Comparison of ENCODE assay signal across 18 mouse cellular contexts in the genomic region with DNA sequence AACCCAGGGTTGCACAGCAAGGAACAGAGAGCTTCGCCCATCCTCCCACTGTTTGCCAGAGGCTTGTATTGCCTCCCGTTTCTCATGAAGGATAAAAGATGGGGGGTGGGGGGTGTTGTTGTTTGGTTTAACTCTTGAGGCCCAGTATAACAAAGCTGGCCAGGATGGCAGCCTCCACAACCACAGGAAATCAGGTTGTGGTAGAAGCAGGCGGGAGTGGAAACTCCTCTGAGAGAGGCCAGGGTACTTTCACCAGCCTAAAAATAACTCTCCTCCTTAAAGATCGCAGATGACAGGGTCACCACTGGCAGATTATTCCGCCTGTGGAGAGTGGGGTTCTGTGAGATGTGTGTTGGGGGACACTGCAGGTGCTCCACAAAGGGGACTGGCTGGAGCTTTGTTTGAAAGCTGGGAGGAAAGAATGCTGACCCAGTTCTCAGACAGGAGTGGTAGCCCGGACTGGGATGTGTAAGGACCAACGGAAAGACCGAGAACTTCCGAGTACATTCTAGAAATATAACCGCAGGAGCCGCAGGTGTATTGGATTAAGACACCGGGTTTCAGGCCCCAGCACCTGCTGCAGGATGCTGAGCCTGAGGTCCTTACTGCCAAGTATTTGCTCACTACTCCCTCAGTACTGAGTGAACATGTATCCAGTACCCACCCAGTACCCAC. TPM values are rescaled to one million over a fixed set of nuclear protein-coding genes. Genes with fewer than 3 reads are reported as not detected.
DNase-seq lines count a peak whose midpoint lies in the region; ATAC-seq and TF ChIP-seq lines count a peak whose summit lies in the region.
"Had no signal": no experiment of that assay in that cellular context is flagged by ENCODE, and none has a peak within 500 bp of the region (broad histone marks: within the 10 kb centered on the region; RNA-seq: fewer than 3 reads in every experiment).

No protein-coding gene starts in this region.

- H3K4me1 ChIP-seq in midbrain, embryonic 10.5 days, result peaks cover 34% of the 10 kb centered on the region
- H3K4me1 ChIP-seq in midbrain, embryonic 14.5 days (ENCODE audit: control insufficient read depth, insufficient read depth, low read length), result peaks cover 7% of the 10 kb centered on the region
- H3K4me1 ChIP-seq in CH12.LX (ENCODE audit: control insufficient read depth in 1 of 2, insufficient read depth in 2 of 2), result peaks cover 11 to 43% of the 10 kb centered on the region in 2 experiments
- H3K4me1 ChIP-seq in limb, embryonic 10.5 days, result peaks cover 29% of the 10 kb centered on the region
- H3K4me1 ChIP-seq: megakaryocyte, embryonic 14.5 days had no signal

- no peak for TF ChIP-seq CTCF in CH12.LX (conservative IDR thresholded peaks at IDR 0.05 in 1 of 2, IDR thresholded peaks at IDR 0.05 in 1 of 2; ENCODE audit: low read depth in 2 of 2, low read length in 2 of 2)

- no peaks in the 10 kb centered on the region for H3K36me3 ChIP-seq in midbrain, embryonic 10.5 days
- no peaks in the 10 kb centered on the region for H3K36me3 ChIP-seq in midbrain, embryonic 14.5 days (ENCODE audit: control insufficient read depth, insufficient read depth, low read length)
- no peaks in the 10 kb centered on the region for H3K36me3 ChIP-seq in CH12.LX (replicated peaks in 1 of 2; ENCODE audit: control insufficient read depth in 1 of 2, insufficient read depth in 1 of 2, low read length in 1 of 2)
- H3K36me3 ChIP-seq in limb, embryonic 10.5 days, result no peaks in the 10 kb centered on the region
- H3K36me3 ChIP-seq: forebrain, embryonic 10.5 days; hindbrain, embryonic 15.5 days had no signal

- WGBS in midbrain, embryonic 10.5 days, result 77% methylated on average over 12 of the region's 12 CpGs
- WGBS in midbrain, embryonic 14.5 days, result 77% methylated on average over 12 of the region's 12 CpGs
- 72% methylated on average over 12 of the region's 12 CpGs for WGBS in limb, embryonic 10.5 days

- in situ Hi-C loops in CH12.LX (cut with MboI; ENCODE audit: low pct_ligation_motif_present, low pct_unique_long_range_greater_than_20kb, low sequenced_read_pairs), result no loop called here

- peaks cover 34% of the 10 kb centered on the region for H3K27me3 ChIP-seq in midbrain, embryonic 10.5 days (ENCODE audit: low read depth, poor library complexity, severe bottlenecking)
- peaks cover 8% of the 10 kb centered on the region; the same call in 1 of the 2 replicates for H3K27me3 ChIP-seq in midbrain, embryonic 14.5 days (ENCODE audit: control insufficient read depth, insufficient read depth, low read length)
- peaks cover 23% of the 10 kb centered on the region for H3K27me3 ChIP-seq in CH12.LX (replicated peaks)
- H3K27me3 ChIP-seq in limb, embryonic 10.5 days (ENCODE audit: low read depth, poor library complexity, severe bottlenecking), result 0 out of 2 replicates have a peak, but pooled peaks cover 4% of the 10 kb centered on the region
- H3K27me3 ChIP-seq: hindbrain, embryonic 15.5 days had no signal

- H3K27ac ChIP-seq in midbrain, embryonic 10.5 days (replicated peaks), result 0 out of 2 replicates have a peak overlapping the region, but pooled peaks have one; percentile 14
- no peak overlapping the region for H3K27ac ChIP-seq in midbrain, embryonic 14.5 days (replicated peaks; ENCODE audit: low read depth, low read length)
- H3K27ac ChIP-seq in CH12.LX (ENCODE audit: insufficient read depth, low read depth), result no peak overlapping the region
- H3K27ac ChIP-seq in limb, embryonic 10.5 days, result peak overlapping the region; percentile 23; the same call in 1 of the 2 replicates
- H3K27ac ChIP-seq: gastrocnemius, adult 2 months; hindbrain, embryonic 15.5 days; kidney, postnatal 0 days had no signal

- no peak for DNase-seq in midbrain, embryonic 10.5 days (ENCODE audit: low spot score)
- no peak for DNase-seq in midbrain, embryonic 14.5 days
- peak; percentile 69 for DNase-seq in CH12.LX (ENCODE audit: extremely low read depth)
- DNase-seq in limb, embryonic 10.5 days (ENCODE audit: low spot score), result no peak
- peak; percentile 54 to 64 for DNase-seq in thymus, postnatal 36 days
- DNase-seq in left cerebral cortex, postnatal 4 days, result no peak
- no peak for DNase-seq in kidney, postnatal 25 days
- DNase-seq: cerebellum, adult 8-10 months; gastrocnemius, adult 2 months; kidney, adult 18-20 months; lung, adult 18-20 months; lung, postnatal 14 days had no signal

- intact Hi-C loops in left cerebral cortex, postnatal 4 days (cut with DNase I), result no loop called here

- dilution Hi-C loops in CH12.LX (cut with MboI; ENCODE audit: extremely low pct_ligation_motif_present, extremely low pct_unique_long_range_greater_than_20kb, low sequenced_read_pairs), result no loop called here

- no peaks in the 10 kb centered on the region for H3K79me2 ChIP-seq in CH12.LX (replicated peaks; ENCODE audit: control insufficient read depth, extremely low read depth, insufficient read depth, poor library complexity, severe bottlenecking)

- no peak overlapping the region for H3K9ac ChIP-seq in midbrain, embryonic 14.5 days (replicated peaks; ENCODE audit: low read length)
- no peak overlapping the region for H3K9ac ChIP-seq in CH12.LX (ENCODE audit: insufficient read depth, low read depth)
- H3K9ac ChIP-seq: hindbrain, embryonic 15.5 days had no signal

- no peak overlapping the region for H3K4me2 ChIP-seq in midbrain, embryonic 14.5 days (ENCODE audit: low read length)
- peak overlapping the region; percentile 17 for H3K4me2 ChIP-seq in CH12.LX (ENCODE audit: insufficient read depth, low read depth, poor library complexity, severe bottlenecking)
- H3K4me2 ChIP-seq: hindbrain, embryonic 15.5 days; liver, embryonic 11.5 days had no signal

- no peak overlapping the region for H3K4me3 ChIP-seq in midbrain, embryonic 10.5 days
- no peak overlapping the region for H3K4me3 ChIP-seq in midbrain, embryonic 14.5 days (replicated peaks; ENCODE audit: low read depth, low read length)
- H3K4me3 ChIP-seq in CH12.LX (replicated peaks in 1 of 3; ENCODE audit: low read depth in 2 of 3, low read length in 2 of 3, poor library complexity in 1 of 3), result no peak overlapping the region
- no peak overlapping the region for H3K4me3 ChIP-seq in limb, embryonic 10.5 days
- H3K4me3 ChIP-seq: forebrain, embryonic 10.5 days; gastrocnemius, adult 2 months; hindbrain, embryonic 15.5 days; megakaryocyte, embryonic 14.5 days had no signal

- TF ChIP-seq EP300 in CH12.LX (IDR thresholded peaks at IDR 0.05; ENCODE audit: low read length), result peak; percentile 77

- no peaks in the 10 kb centered on the region for H3K9me3 ChIP-seq in midbrain, embryonic 10.5 days (replicated peaks)
- no peaks in the 10 kb centered on the region for H3K9me3 ChIP-seq in midbrain, embryonic 14.5 days (ENCODE audit: control insufficient read depth, low read length)
- H3K9me3 ChIP-seq in CH12.LX (replicated peaks; ENCODE audit: low read length), result no peaks in the 10 kb centered on the region
- H3K9me3 ChIP-seq in limb, embryonic 10.5 days (replicated peaks), result no peaks in the 10 kb centered on the region
- H3K9me3 ChIP-seq: forebrain, embryonic 10.5 days; hindbrain, embryonic 15.5 days; megakaryocyte, embryonic 14.5 days had no signal

- ATAC-seq in midbrain, embryonic 14.5 days (ENCODE audit: low FRiP score, low TSS enrichment), result no peak
- ATAC-seq: midbrain, embryonic 16.5 days had no signal

- no peak; the same call in 1 of the 2 replicates for TF ChIP-seq RAD21 in CH12.LX (IDR thresholded peaks at IDR 0.05; ENCODE audit: low read depth, low read length)

- no peak for TF ChIP-seq POLR2A in CH12.LX (IDR thresholded peaks at IDR 0.05; ENCODE audit: low read depth, low read length)

TF ChIP-seq in CH12.LX, 34 proteins besides CTCF, POLR2A, EP300 and RAD21 (continues in another document):
- TF ChIP-seq NRF1 (IDR thresholded peaks at IDR 0.05; ENCODE audit: low read depth, low read length) (no peak), HCFC1 (IDR thresholded peaks at IDR 0.05; ENCODE audit: low read depth, low read length) (no peak), MAFK (IDR thresholded peaks at IDR 0.05; ENCODE audit: insufficient replicate concordance, low read length) (peak; percentile 72), USF2 (conservative IDR thresholded peaks at IDR 0.05; ENCODE audit: low read depth, low read length) (no peak), NELFE (IDR thresholded peaks at IDR 0.05; ENCODE audit: low read depth, low read length) (no peak), E2F4 (IDR thresholded peaks at IDR 0.05; ENCODE audit: insufficient replicate concordance, low read depth, low read length) (no peak), MXI1 (IDR thresholded peaks at IDR 0.05; ENCODE audit: low read depth, low read length) (no peak), POLR2AphosphoS2 (IDR thresholded peaks at IDR 0.05; ENCODE audit: low read depth, low read length) (no peak), RCOR1 (conservative IDR thresholded peaks at IDR 0.05; ENCODE audit: low read depth, low read length) (no peak; the same call in 1 of the 2 replicates), ZC3H11A (IDR thresholded peaks at IDR 0.05; ENCODE audit: low read depth, low read length) (no peak), TBP (conservative IDR thresholded peaks at IDR 0.05; ENCODE audit: low read depth, low read length) (no peak), JUND (conservative IDR thresholded peaks at IDR 0.05; ENCODE audit: low read depth, low read length) (no peak), UBTF (IDR thresholded peaks at IDR 0.05; ENCODE audit: low read depth, low read length) (no peak), IRF4 (IDR thresholded peaks at IDR 0.05; ENCODE audit: low read depth, low read length) (peak; percentile 79), ZKSCAN1 (IDR thresholded peaks at IDR 0.05; ENCODE audit: borderline replicate concordance, low read depth, low read length) (no peak), MYC (IDR thresholded peaks at IDR 0.05; ENCODE audit: low read depth, low read length) (no peak)

RNA-seq across cellular contexts. Expression of a gene that starts 42.8 kb away (rescaled TPM):
- polyA plus RNA-seq in midbrain, embryonic 10.5 days (2016; fragmentation: Nextera tagmentation; extraction: Ambion mirVana), result 619 and 802 TPM in 2 replicates
- polyA plus RNA-seq in midbrain, embryonic 14.5 days (2014; fragmentation: Nextera tagmentation; extraction: Ambion mirVana), result 108 and 140 TPM in 2 replicates
- total RNA-seq in CH12.LX (2012; rRNA removed) (41.1 and 85.5 TPM in 2 replicates), CH12.LX (2014; rRNA removed) (96.0 and 116 TPM in 2 replicates)
- polyA plus RNA-seq in CH12.LX (2012; ENCODE audit: insufficient read length, low read depth), result 17.6 and 18.3 TPM in 2 replicates
- polyA plus RNA-seq in limb, embryonic 10.5 days (2016; fragmentation: Nextera tagmentation; extraction: Ambion mirVana), result 375 and 475 TPM in 2 replicates
- 10 to 100 TPM; 50.9 to 52.7 TPM for total RNA-seq in left cerebral cortex, postnatal 4 days (2021)

RNA-seq across cellular contexts. Expression of a gene that starts 47.3 kb away (rescaled TPM):
- polyA plus RNA-seq in midbrain, embryonic 10.5 days (2016; fragmentation: Nextera tagmentation; extraction: Ambion mirVana), result 407 and 486 TPM in 2 replicates
- 312 and 346 TPM in 2 replicates for polyA plus RNA-seq in midbrain, embryonic 14.5 days (2014; fragmentation: Nextera tagmentation; extraction: Ambion mirVana)
- total RNA-seq in CH12.LX (2012; rRNA removed) (2,513 and 2,636 TPM in 2 replicates), CH12.LX (2014; rRNA removed) (1,648 and 1,661 TPM in 2 replicates)
- polyA plus RNA-seq in CH12.LX (2012; ENCODE audit: insufficient read length, low read depth), result 1,170 and 1,488 TPM in 2 replicates
- polyA plus RNA-seq in limb, embryonic 10.5 days (2016; fragmentation: Nextera tagmentation; extraction: Ambion mirVana), result 510 and 589 TPM in 2 replicates
- 100 to 1,000 TPM; 347 to 361 TPM for total RNA-seq in left cerebral cortex, postnatal 4 days (2021)

Comparison
In these comparisons a context has a peak if more than half of its experiments do, and no peak if none do; other contexts are left out.
1. H3K27ac ChIP-seq: peak in midbrain, embryonic 10.5 days (single experiment) and limb, embryonic 10.5 days (single experiment); none in midbrain, embryonic 14.5 days (single experiment) and CH12.LX (single experiment).
2. DNase-seq: peak in CH12.LX (single experiment) and thymus, postnatal 36 days (2 of 2); none in midbrain, embryonic 10.5 days (single experiment), midbrain, embryonic 14.5 days (single experiment), limb, embryonic 10.5 days (single experiment), left cerebral cortex, postnatal 4 days (single experiment) and kidney, postnatal 25 days (0 of 2).